Mouse (Mus musculus) heart, embryonic 11.5 days (tissue): ENCODE results near the gene Cyp8b1. TPM values are rescaled to one million over a fixed set of nuclear protein-coding genes. Genes with fewer than 3 reads are reported as not detected.

Source experiments
- ATAC-seq: fragments of 200-750 bp; cut with Nextera tagmentation; replicated peaks from 2 replicates; pipeline ENCODE4 v1.8.0; 2017; ENCODE audit warnings: moderate library complexity; ENCODE audit not compliant: insufficient number of reproducible peaks, low FRiP score, low TSS enrichment
- H3K27ac ChIP-seq: fragments of 300-500 bp; sonication (generic); 2 replicates; pipeline ENCODE4 v1.5.1; 2014; ENCODE audit warnings: mild to moderate bottlenecking, low read depth, low read length
- H3K27me3 ChIP-seq: fragments of 300-500 bp; sonication (generic); 2 replicates; pipeline ENCODE4 v1.6.1; 2014; ENCODE audit warnings: mild to moderate bottlenecking, low read length, mixed read lengths; ENCODE audit not compliant: control insufficient read depth, insufficient read depth
- H3K36me3 ChIP-seq: fragments of 300-500 bp; sonication (generic); 2 replicates; pipeline ENCODE4 v1.6.1; 2014; ENCODE audit warnings: mild to moderate bottlenecking, low read length, moderate library complexity, mixed read lengths; ENCODE audit not compliant: control insufficient read depth, insufficient read depth
- H3K4me1 ChIP-seq: fragments of 300-500 bp; sonication (generic); 2 replicates; pipeline ENCODE4 v1.6.1; 2014; ENCODE audit warnings: low read length; ENCODE audit not compliant: control insufficient read depth, insufficient read depth
- H3K4me2 ChIP-seq: fragments of 300-500 bp; sonication (generic); 2 replicates; pipeline ENCODE4 v1.6.1; 2014; ENCODE audit warnings: mild to moderate bottlenecking, moderate library complexity
- H3K4me3 ChIP-seq: fragments of 300-500 bp; sonication (generic); 2 replicates; pipeline ENCODE4 v1.5.1; 2014; ENCODE audit warnings: low read depth, low read length
- H3K9ac ChIP-seq: fragments of 300-500 bp; sonication (generic); 2 replicates; pipeline ENCODE4 v1.6.1; 2014; ENCODE audit warnings: mild to moderate bottlenecking, low read depth, low read length, moderate library complexity
- H3K9me3 ChIP-seq: fragments of 300-500 bp; sonication (generic); replicated peaks from 2 replicates; pipeline ENCODE4 v1.6.1; 2016; ENCODE audit warnings: low read length; ENCODE audit not compliant: control insufficient read depth
- WGBS: fragments of 180-500 bp; shearing (Covaris S2); extraction: QIAGEN DNeasy Blood & Tissue Kit; methylation state at CpG from one replicate; pipeline ENCODE4 v1.1.7; 2014; ENCODE audit not compliant: insufficient replicate concordance; 5-methylcytosine and 5-hydroxymethylcytosine counted together
- polyA plus RNA-seq: library from polyadenylated mRNA; unstranded; fragments of >200 nt; fragmentation: Nextera tagmentation; extraction: Ambion mirVana; gene quantifications from 2 replicates; pipeline ENCODE4 v1.2.1, GENCODE M21; 2014

Gene Cyp8b1
- polyA plus RNA-seq, 1 experiment from 2014 or later: not detected

- no peaks in the 10 kb centered on the region for H3K36me3 ChIP-seq
- H3K4me3 ChIP-seq: no peak overlapping the region
- H3K27me3 ChIP-seq: no peaks in the 10 kb centered on the region
- no peaks in the 10 kb centered on the region for H3K4me1 ChIP-seq
- H3K27ac ChIP-seq: no peak overlapping the region
- no peak for ATAC-seq
- WGBS: 69% methylated on average over 6 of the region's 6 CpGs
- no peak overlapping the region for H3K9ac ChIP-seq
- no peaks in the 10 kb centered on the region for H3K9me3 ChIP-seq
- no peak overlapping the region for H3K4me2 ChIP-seq
Measured at GRCm38 (mm10) chr9:121909635-121910034, 6.5 kb downstream of the Cyp8b1 start.

DNA sequence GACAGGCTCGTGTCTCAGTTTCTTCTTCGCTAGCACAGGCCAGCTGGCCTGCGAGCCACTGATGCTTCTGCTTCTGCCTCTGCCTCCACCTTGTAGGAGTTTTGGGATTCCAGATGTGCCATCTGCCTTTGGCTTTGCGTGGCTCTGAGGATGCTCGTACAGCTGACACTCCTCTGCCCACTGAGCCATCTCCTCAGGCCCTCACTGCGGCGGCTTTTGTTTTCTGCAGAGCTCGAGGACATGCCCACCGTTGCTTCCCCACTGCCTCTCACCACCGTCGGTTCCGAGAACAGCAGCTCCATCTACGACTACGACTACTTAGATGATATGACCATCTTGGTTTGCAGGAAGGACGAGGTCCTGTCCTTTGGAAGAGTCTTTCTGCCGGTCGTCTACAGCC lies 7.8 kb downstream of the Cyp8b1 start:
- Histone ChIP-seq H3K9me3 (no peaks in the 10 kb centered on the region), H3K4me3 (no peak overlapping the region), H3K27ac (no peak overlapping the region), H3K4me1 (no peaks in the 10 kb centered on the region), H3K9ac (no peak overlapping the region), H3K36me3 (no peaks in the 10 kb centered on the region), H3K4me2 (no peak overlapping the region), H3K27me3 (no peaks in the 10 kb centered on the region)
- 84% methylated on average over 17 of the region's 17 CpGs for WGBS
- no peak for ATAC-seq

DNA sequence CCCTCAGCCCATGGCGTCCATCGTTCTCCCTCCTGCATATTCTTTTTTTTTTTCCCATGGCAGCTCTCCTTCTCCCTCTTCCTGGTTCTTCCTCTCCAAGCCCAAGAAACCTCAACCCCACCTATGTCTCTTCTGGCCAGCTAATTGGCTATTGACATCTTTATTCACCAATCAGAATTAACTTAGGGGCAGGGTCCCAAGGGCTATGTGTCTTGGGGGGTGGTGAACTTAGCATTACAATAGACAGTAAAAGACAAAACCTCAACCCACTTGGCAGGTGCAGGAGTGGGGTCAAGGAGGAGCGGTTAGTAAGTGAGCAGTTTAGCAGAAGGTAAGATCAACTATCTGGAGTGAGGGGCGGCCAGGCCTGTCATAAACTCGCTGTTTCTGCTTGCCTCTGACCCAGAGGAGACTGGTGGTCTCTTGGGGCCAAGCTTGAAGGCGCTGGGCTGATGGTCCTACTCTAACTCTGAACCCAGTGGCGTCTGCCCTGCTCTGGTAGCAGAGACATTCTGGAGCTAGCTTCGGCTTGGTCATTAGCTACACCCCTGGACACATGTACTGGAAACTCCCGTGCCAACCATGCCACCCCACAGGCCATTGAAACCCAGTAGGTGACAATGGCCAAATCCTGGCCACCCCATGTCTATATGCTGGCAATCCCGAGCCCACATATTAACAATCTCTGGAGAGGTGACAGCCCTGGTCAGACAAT lies 8.6 kb downstream of the Cyp8b1 start:
- no peaks in the 10 kb centered on the region for H3K36me3 ChIP-seq
- H3K27ac ChIP-seq: no peak overlapping the region
- H3K4me2 ChIP-seq: no peak overlapping the region
- H3K4me3 ChIP-seq: no peak overlapping the region
- no peak overlapping the region for H3K9ac ChIP-seq
- no peaks in the 10 kb centered on the region for H3K27me3 ChIP-seq
- ATAC-seq: no peak
- WGBS: 74% methylated on average over 10 of the region's 10 CpGs
- H3K4me1 ChIP-seq: no peaks in the 10 kb centered on the region
- no peaks in the 10 kb centered on the region for H3K9me3 ChIP-seq

DNA sequence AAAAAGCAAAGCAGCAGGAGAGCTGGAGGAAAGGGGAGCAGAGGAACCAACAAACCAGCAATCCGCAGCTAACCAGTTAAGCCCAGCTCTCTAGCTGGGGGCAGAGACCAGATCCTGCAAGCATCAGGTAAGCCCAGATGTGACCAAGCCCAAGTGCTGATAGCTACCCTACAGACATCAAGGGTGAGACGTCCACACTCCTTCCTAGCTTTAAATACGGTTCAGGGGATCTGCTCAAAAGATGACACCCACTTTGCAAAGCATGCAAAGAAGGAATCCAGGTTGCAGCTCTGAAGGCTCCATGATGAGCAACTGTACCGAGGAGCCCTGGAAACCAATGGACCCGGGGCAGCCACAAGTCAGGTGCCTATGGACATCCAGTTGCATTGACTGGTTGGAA lies 9.6 kb downstream of the Cyp8b1 start:
- Histone ChIP-seq H3K4me1 (no peaks in the 10 kb centered on the region), H3K27me3 (no peaks in the 10 kb centered on the region), H3K27ac (no peak overlapping the region), H3K9ac (no peak overlapping the region), H3K36me3 (no peaks in the 10 kb centered on the region), H3K9me3 (no peaks in the 10 kb centered on the region), H3K4me2 (no peak overlapping the region), H3K4me3 (no peak overlapping the region)
- WGBS: 64% methylated on average over 5 of the region's 5 CpGs
- no peak for ATAC-seq

DNA sequence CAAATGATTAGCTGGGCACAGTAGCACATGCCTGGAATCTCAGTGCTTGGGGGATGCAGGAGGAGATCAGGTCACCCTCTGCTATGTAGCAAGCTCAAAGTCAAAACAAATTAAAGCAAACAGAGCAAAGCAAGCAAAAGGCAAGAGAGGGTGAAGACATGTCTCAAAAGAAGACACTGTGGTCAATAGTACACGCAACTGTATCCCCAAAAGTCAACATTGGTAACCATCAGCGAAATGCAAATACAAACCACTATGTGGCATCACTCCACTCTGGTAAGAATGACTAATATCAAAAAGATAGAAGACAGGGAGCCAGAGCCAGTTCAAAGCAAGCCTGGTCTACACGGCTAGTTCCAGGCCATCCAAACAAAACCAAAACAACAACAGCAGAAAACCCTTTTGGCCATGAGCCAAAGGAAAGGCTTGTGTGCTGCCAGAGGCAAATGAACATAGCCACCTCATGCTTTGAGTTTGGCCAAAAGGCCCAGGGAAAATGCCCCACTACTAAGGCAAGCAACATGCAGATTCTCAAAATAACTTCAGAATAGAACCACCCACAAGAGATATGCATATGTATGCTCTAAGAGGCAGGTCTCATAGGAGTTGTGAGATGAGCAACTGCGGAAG lies 10.4 kb downstream of the Cyp8b1 start:
- no peak overlapping the region for H3K27ac ChIP-seq
- no peak overlapping the region for H3K4me2 ChIP-seq
- H3K9me3 ChIP-seq: no peaks in the 10 kb centered on the region
- H3K27me3 ChIP-seq: no peaks in the 10 kb centered on the region
- no peak overlapping the region for H3K9ac ChIP-seq
- WGBS: 81% methylated on average over 4 of the region's 4 CpGs
- H3K36me3 ChIP-seq: no peaks in the 10 kb centered on the region
- H3K4me1 ChIP-seq: no peaks in the 10 kb centered on the region
- ATAC-seq: no peak
- no peak overlapping the region for H3K4me3 ChIP-seq

GRCm38 (mm10) chr9:121904946-121905345 lies 11.2 kb downstream of the Cyp8b1 start:
- Histone ChIP-seq H3K27me3 (no peaks in the 10 kb centered on the region), H3K9me3 (no peaks in the 10 kb centered on the region), H3K4me3 (no peak overlapping the region), H3K36me3 (no peaks in the 10 kb centered on the region), H3K27ac (no peak overlapping the region), H3K9ac (no peak overlapping the region), H3K4me2 (no peak overlapping the region), H3K4me1 (no peaks in the 10 kb centered on the region)
- 88% methylated on average over 7 of the region's 7 CpGs for WGBS
- no peak for ATAC-seq

GRCm38 (mm10) chr9:121904319-121904718 lies 11.8 kb downstream of the Cyp8b1 start:
- Histone ChIP-seq H3K4me3 (no peak overlapping the region), H3K4me1 (no peaks in the 10 kb centered on the region), H3K27ac (no peak overlapping the region), H3K27me3 (no peaks in the 10 kb centered on the region), H3K36me3 (no peaks in the 10 kb centered on the region), H3K9me3 (no peaks in the 10 kb centered on the region), H3K9ac (no peak overlapping the region), H3K4me2 (no peak overlapping the region)
- ATAC-seq: no peak
- WGBS: 79% methylated on average over 4 of the region's 4 CpGs

- no peak for ATAC-seq
- Histone ChIP-seq H3K4me2 (no peak overlapping the region), H3K4me1 (no peaks in the 10 kb centered on the region), H3K4me3 (no peak overlapping the region), H3K27me3 (no peaks in the 10 kb centered on the region), H3K9ac (no peak overlapping the region), H3K36me3 (no peaks in the 10 kb centered on the region), H3K27ac (no peak overlapping the region), H3K9me3 (no peaks in the 10 kb centered on the region)
- WGBS: 72% methylated on average over 8 of the region's 8 CpGs
Measured at GRCm38 (mm10) chr9:121903476-121904305, 12.4 kb downstream of the Cyp8b1 start.
